Mouse (Mus musculus): ENCODE results near the gene Esr1.

- no peak for TF ChIP-seq CTCF (IDR thresholded peaks at IDR 0.05)
- TF ChIP-seq EP300 (IDR thresholded peaks at IDR 0.05) = no peak
Observed at GRCm38 (mm10) chr10:4787003-4787628, 175.7 kb downstream of the Esr1 start.

Measured in lung, postnatal 0 days (tissue).